Mouse (Mus musculus): ENCODE results near the gene Vmn1r9. TPM values are rescaled to one million over a fixed set of nuclear protein-coding genes. Genes with fewer than 3 reads are reported as not detected.
"Not testable (repeated sequence)": the region's sequence is repeated elsewhere in the genome, so short reads cannot be mapped to it uniquely, and the experiment has no call there.

Vmn1r9 gene
- polyA plus RNA-seq (2012; rRNA removed) = not detected in 2 replicates

GRCm38 (mm10) chr6:57066487-57066886 is at the start of gene Vmn1r9:
Vmn1r9 (plus strand) TSS chr6:57066787.
- DNase-seq (ENCODE audit: extremely low spot score in 1 of 2, low spot score in 1 of 2) = no peak

DNA sequence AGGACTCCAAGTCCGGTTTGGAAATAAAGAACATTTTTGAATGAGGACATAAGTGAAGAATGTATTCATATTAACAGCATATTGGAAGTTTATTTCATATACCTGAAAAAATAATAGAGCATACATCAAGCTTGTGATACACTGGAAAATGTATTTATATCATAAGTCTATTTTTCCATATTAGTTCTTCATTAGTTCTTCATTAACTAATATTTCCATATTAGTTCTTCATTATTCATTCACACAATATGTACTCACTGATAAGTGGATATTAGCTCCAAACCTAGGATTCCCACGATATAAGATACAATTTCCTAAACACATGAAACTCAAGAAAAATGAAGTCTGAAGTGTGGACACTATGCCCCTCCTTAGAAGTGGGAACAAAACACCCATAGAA is 41.4 kb upstream of the Vmn1r9 start, which contains the start of gene Vmn1r7:
Gene Vmn1r7, minus strand, starts transcription at position 101 of the 400 bp plus-strand sequence.
- DNase-seq (ENCODE audit: extremely low spot score in 1 of 2, low spot score in 1 of 2) = not testable (repeated sequence)

GRCm38 (mm10) chr6:57031984-57032383 is 34.6 kb upstream of the Vmn1r9 start, which contains the start of gene Vmn1r8:
Vmn1r8 (plus strand) TSS chr6:57032284.
- no peak for DNase-seq (ENCODE audit: extremely low spot score in 1 of 2, low spot score in 1 of 2)

DNA sequence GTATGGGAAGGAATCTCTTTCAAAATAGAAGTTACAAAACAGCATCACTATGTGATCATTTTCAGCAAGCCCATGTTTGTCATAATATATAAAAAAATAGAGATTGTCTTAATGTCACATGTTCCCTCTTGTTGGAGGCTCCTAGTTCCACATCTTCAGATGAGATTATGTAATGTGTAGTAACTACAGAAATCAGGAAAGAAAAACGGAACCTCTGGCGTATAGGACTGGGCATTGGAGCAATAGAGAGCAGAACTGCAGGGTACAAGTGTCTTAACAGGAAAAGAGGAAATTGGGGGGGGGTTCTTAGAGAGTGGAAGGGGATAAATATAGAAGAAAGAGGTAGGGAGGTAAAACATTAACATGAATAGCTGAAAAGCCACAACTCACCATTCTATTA is 31.9 kb upstream of the Vmn1r9 start:
- DNase-seq (ENCODE audit: extremely low spot score in 1 of 2, low spot score in 1 of 2) = no peak

DNA sequence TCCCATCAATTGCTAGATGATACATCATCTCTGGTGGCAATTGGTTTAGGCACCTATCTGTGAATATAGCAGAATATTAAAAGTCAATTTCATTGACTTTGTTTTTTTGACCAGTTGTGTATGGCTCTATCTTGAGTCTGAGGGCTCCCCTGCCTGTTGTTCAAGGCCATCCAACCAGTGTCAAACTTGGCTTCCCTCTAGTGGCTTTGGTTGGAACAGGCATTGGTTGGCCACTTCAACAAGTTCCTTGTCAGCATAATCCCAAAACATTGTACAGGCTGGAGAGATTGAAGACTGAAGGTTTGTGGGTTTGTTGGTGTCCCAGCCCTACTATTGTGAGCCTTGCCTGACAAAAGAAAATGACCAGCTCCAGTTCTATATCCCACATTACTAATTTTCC is 2.9 kb upstream of the Vmn1r9 start:
- DNase-seq (ENCODE audit: extremely low spot score in 1 of 2, low spot score in 1 of 2) = no peak

- peak in 1 of 2 experiments; percentile 0 for DNase-seq (ENCODE audit: extremely low spot score in 1 of 2, low spot score in 1 of 2)
Observed at GRCm38 (mm10) chr6:57106358-57106757, 39.8 kb downstream of the Vmn1r9 start.

- DNase-seq (ENCODE audit: extremely low spot score in 1 of 2, low spot score in 1 of 2) = no peak
Observed at GRCm38 (mm10) chr6:57109154-57109553, 42.6 kb downstream of the Vmn1r9 start, which contains the start of gene Vmn1r10. Vmn1r10 (plus strand) TSS chr6:57109454.

Other genes starting within 250 kb of the Vmn1r9 start
- 29.6 and 31.0 TPM in 2 replicates for gene Fkbp9, start 234.7 kb upstream of the Vmn1r9 start, polyA plus RNA-seq (2012; rRNA removed)
- gene Nt5c3, start 142.9 kb upstream of the Vmn1r9 start, polyA plus RNA-seq (2012; rRNA removed) = 44.5 and 52.0 TPM in 2 replicates
- 0.28 and 0.34 TPM in 2 replicates for gene Vmn1r4, start 142.8 kb upstream of the Vmn1r9 start, polyA plus RNA-seq (2012; rRNA removed)
- gene Vmn1r5, start 96.5 kb upstream of the Vmn1r9 start, polyA plus RNA-seq (2012; rRNA removed) = not detected in 2 replicates
- not detected in 2 replicates for gene Vmn1r6, start 69.5 kb upstream of the Vmn1r9 start, polyA plus RNA-seq (2012; rRNA removed)
- gene Vmn1r7, start 41.5 kb upstream of the Vmn1r9 start, polyA plus RNA-seq (2012; rRNA removed) = not detected in 2 replicates
- gene Vmn1r8, start 34.5 kb upstream of the Vmn1r9 start, polyA plus RNA-seq (2012; rRNA removed) = not detected in 2 replicates
- gene Vmn1r10, start 42.7 kb downstream of the Vmn1r9 start, polyA plus RNA-seq (2012; rRNA removed) = not detected in 2 replicates
- gene Vmn1r11, start 66.7 kb downstream of the Vmn1r9 start, polyA plus RNA-seq (2012; rRNA removed) = not detected in 2 replicates
- gene Vmn1r12, start 90.1 kb downstream of the Vmn1r9 start, polyA plus RNA-seq (2012; rRNA removed) = not detected in 2 replicates
- gene Vmn1r13, start 136.5 kb downstream of the Vmn1r9 start, polyA plus RNA-seq (2012; rRNA removed) = not detected in 2 replicates
- gene Vmn1r14, start 164.9 kb downstream of the Vmn1r9 start, polyA plus RNA-seq (2012; rRNA removed) = not detected in 2 replicates
- gene Vmn1r15, start 191.2 kb downstream of the Vmn1r9 start, polyA plus RNA-seq (2012; rRNA removed) = not detected in 2 replicates